Mouse (Mus musculus) embryonic facial prominence, embryonic 14.5 days (tissue): Measurements from ENCODE around the gene Slc2a6. TPM values are rescaled to one million over a fixed set of nuclear protein-coding genes. Genes with fewer than 3 reads are reported as not detected.

ENCODE experiments used
- ATAC-seq: fragments of 200-750 bp; cut with Nextera tagmentation; 2 replicates; pipeline ENCODE4 v1.8.0; 2017; ENCODE audit warnings: low read depth, moderate number of reproducible peaks, moderate TSS enrichment
- DNase-seq: peaks from one replicate; pipeline ENCODE4 v3.0.0-alpha.2; 2015; ENCODE audit warnings: low spot score
- H3K27ac ChIP-seq: fragments of 300-500 bp; sonication (generic); replicated peaks from 2 replicates; pipeline ENCODE4 v1.5.1; 2014; ENCODE audit warnings: low read depth, mild to moderate bottlenecking, low read length, moderate library complexity
- H3K27me3 ChIP-seq: fragments of 300-500 bp; sonication (generic); replicated peaks from 2 replicates; pipeline ENCODE4 v1.6.1; 2014; ENCODE audit warnings: low read length; ENCODE audit not compliant: control insufficient read depth, insufficient read depth
- H3K36me3 ChIP-seq: fragments of 300-500 bp; sonication (generic); 2 replicates; pipeline ENCODE4 v1.6.1; 2014; ENCODE audit warnings: low read length, mixed read lengths; ENCODE audit not compliant: control insufficient read depth, insufficient read depth
- H3K4me1 ChIP-seq: fragments of 300-500 bp; sonication (generic); 2 replicates; pipeline ENCODE4 v1.6.1; 2014; ENCODE audit warnings: antibody characterized with exemption, low read length; ENCODE audit not compliant: control insufficient read depth, insufficient read depth
- H3K4me2 ChIP-seq: fragments of 300-500 bp; sonication (generic); 2 replicates; pipeline ENCODE4 v1.6.1; 2014; ENCODE audit warnings: low read depth, mild to moderate bottlenecking, low read length, moderate library complexity, mixed read lengths
- H3K4me3 ChIP-seq: fragments of 300-500 bp; sonication (generic); 2 replicates; pipeline ENCODE4 v1.5.1; 2014; ENCODE audit warnings: low read depth, mild to moderate bottlenecking, low read length
- H3K9ac ChIP-seq: fragments of 300-500 bp; sonication (generic); 2 replicates; pipeline ENCODE4 v1.6.1; 2014; ENCODE audit warnings: low read depth, mild to moderate bottlenecking, low read length, moderate library complexity, mixed read lengths
- H3K9me3 ChIP-seq: fragments of 300-500 bp; sonication (generic); 2 replicates; pipeline ENCODE4 v1.6.1; 2016; ENCODE audit warnings: low read length; ENCODE audit not compliant: control insufficient read depth
- WGBS: fragments of 180-500 bp; shearing (Covaris S2); extraction: QIAGEN DNeasy Blood & Tissue Kit; methylation state at CpG from one replicate; pipeline ENCODE4 v1.1.7; 2014; 5-methylcytosine and 5-hydroxymethylcytosine counted together
- polyA plus RNA-seq: library from polyadenylated mRNA; unstranded; fragments of >200 nt; fragmentation: Nextera tagmentation; extraction: Ambion mirVana; gene quantifications from 2 replicates; pipeline ENCODE4 v1.2.1, GENCODE M21; 2014

Slc2a6 gene
- polyA plus RNA-seq, 1 experiment from 2014 or later, result 0.63 TPM

- Histone ChIP-seq H3K4me3 (no peak within 1 kb of the TSS), H3K9ac (no peak within 1 kb of the TSS), H3K27me3 (no peaks in the 10 kb centered on the region), H3K27ac (no peak within 1 kb of the TSS), H3K36me3 (no peaks in the 10 kb centered on the region), H3K4me1 (no peaks in the 10 kb centered on the region), H3K9me3 (no peaks in the 10 kb centered on the region), H3K4me2 (no peak within 1 kb of the TSS)
- 69% methylated on average over 3 of the region's 3 CpGs for WGBS
- no peak for DNase-seq
- no peak for ATAC-seq
Measured at GRCm38 (mm10) chr2:26973116-26973515, 54.7 kb downstream of the Slc2a6 start, which contains the start of gene Adamts13. Gene Adamts13, plus strand, starts transcription at chr2:26973416.

Other genes starting within 250 kb of the Slc2a6 start
- gene Abo, start 163.0 kb downstream of the Slc2a6 start, polyA plus RNA-seq, result not detected in 2 replicates
- 14.4 and 15.4 TPM in 2 replicates for gene Surf6, start 125.1 kb downstream of the Slc2a6 start, polyA plus RNA-seq
- gene Med22, start 117.3 kb downstream of the Slc2a6 start, polyA plus RNA-seq, result 30.6 and 36.3 TPM in 2 replicates
- gene Rpl7a, start 117.2 kb downstream of the Slc2a6 start, polyA plus RNA-seq, result 667 and 701 TPM in 2 replicates
- gene Surf2, start 111.6 kb downstream of the Slc2a6 start, polyA plus RNA-seq, result 31.2 and 34.3 TPM in 2 replicates
- 42.9 and 50.8 TPM in 2 replicates for gene Surf1, start 111.5 kb downstream of the Slc2a6 start, polyA plus RNA-seq
- 272 and 273 TPM in 2 replicates for gene Surf4, start 94.1 kb downstream of the Slc2a6 start, polyA plus RNA-seq
- 0.07 and 0.16 TPM in 2 replicates for gene Stkld1, start 94.0 kb downstream of the Slc2a6 start, polyA plus RNA-seq
- gene Rexo4, start 63.6 kb downstream of the Slc2a6 start, polyA plus RNA-seq, result 39.5 and 40.8 TPM in 2 replicates
- not detected in 2 replicates for gene Adamts13, start 54.6 kb downstream of the Slc2a6 start, polyA plus RNA-seq
- gene Cacfd1, start 18.1 kb downstream of the Slc2a6 start, polyA plus RNA-seq, result 57.6 and 65.0 TPM in 2 replicates
- gene Mymk, start 44.2 kb upstream of the Slc2a6 start, polyA plus RNA-seq, result 90.3 and 111 TPM in 2 replicates
- gene Adamtsl2, start 51.4 kb upstream of the Slc2a6 start, polyA plus RNA-seq, result 4.6 and 8.0 TPM in 2 replicates
- 0.31 and 0.35 TPM in 2 replicates for gene Fam163b, start 114.5 kb upstream of the Slc2a6 start, polyA plus RNA-seq
- gene Dbh, start 137.2 kb upstream of the Slc2a6 start, polyA plus RNA-seq, result 2.1 and 3.9 TPM in 2 replicates
- 10.2 and 10.7 TPM in 2 replicates for gene Sardh, start 220.3 kb upstream of the Slc2a6 start, polyA plus RNA-seq